Mouse (Mus musculus): Measurements from ENCODE around the gene Fam192a.

DNA sequence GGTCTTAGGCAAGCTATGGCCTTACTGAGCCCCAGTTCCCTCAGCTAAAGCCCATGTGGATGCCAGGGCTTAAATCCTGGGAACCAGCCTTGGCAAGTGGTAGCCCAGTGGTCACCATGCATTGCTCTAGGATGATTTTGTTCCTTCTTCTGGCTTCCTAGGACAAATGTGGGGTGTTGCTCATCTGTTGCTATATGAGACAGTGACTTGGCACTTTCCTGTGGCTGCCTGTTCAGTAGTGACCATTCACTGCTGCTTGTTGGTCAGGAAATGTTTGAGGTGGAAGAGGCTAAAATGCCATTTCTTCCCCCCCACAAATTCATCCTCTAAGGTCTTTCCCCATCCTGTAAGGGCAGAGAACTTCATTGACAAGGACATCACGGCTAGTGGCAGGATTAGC lies 32.4 kb downstream of the Fam192a start:
- TF ChIP-seq CTCF (IDR thresholded peaks at IDR 0.05) (no peak), EP300 (IDR thresholded peaks at IDR 0.05) (no peak)

All from lung, postnatal 0 days (tissue).